Mouse (Mus musculus) cerebellum, adult 2 months (tissue): ENCODE measurements around the gene Cir1. TPM values are rescaled to one million over a fixed set of nuclear protein-coding genes. Genes with fewer than 3 reads are reported as not detected.

Experiments
- DNase-seq, 2 experiments: peaks; one replicate each; pipeline ENCODE4 v3.0.0; 2021
- H3K27ac ChIP-seq: fragments of 200-500 bp; 2 replicates; pipeline ENCODE4 v1.5.1; 2012; ENCODE audit warnings: low read length, control low read depth, inconsistent platforms; ENCODE audit not compliant: insufficient read depth
- H3K27me3 ChIP-seq: fragments of 200-500 bp; 2 replicates; pipeline ENCODE4 v1.6.1; 2012; ENCODE audit warnings: inconsistent platforms, mild to moderate bottlenecking, low read length, moderate library complexity; ENCODE audit not compliant: control insufficient read depth, insufficient read depth
- H3K4me1 ChIP-seq: fragments of 200-500 bp; 2 replicates; pipeline ENCODE4 v1.6.1; 2011; ENCODE audit warnings: low read length; ENCODE audit not compliant: control insufficient read depth, insufficient read depth
- H3K4me3 ChIP-seq: fragments of 200-500 bp; replicated peaks from 2 replicates; pipeline ENCODE3; 2011; ENCODE audit warnings: mild to moderate bottlenecking, low read depth, low read length, control low read depth; ENCODE audit not compliant: insufficient read depth
- CTCF ChIP-seq: fragments of 200-500 bp; IDR thresholded peaks from 2 replicates; pipeline ENCODE4 v1.5.1; 2011; ENCODE audit warnings: low read depth, mild to moderate bottlenecking, control low read depth, low read length, moderate library complexity, borderline replicate concordance; ENCODE audit not compliant: insufficient read depth
- POLR2A ChIP-seq: fragments of 200-500 bp; IDR thresholded peaks from 2 replicates; pipeline ENCODE4 v1.6.1; 2011; ENCODE audit warnings: low read length, control low read depth, borderline replicate concordance; ENCODE audit not compliant: insufficient read depth
- WGBS: fragments of 180-500 bp; shearing (Covaris S2); methylation state at CpG from one replicate; pipeline ENCODE4 v1.1.7; 2018; 5-methylcytosine and 5-hydroxymethylcytosine counted together
- polyA plus RNA-seq: library from polyadenylated mRNA; depleted of rRNA; stranded (reverse); fragments of >200 nt; gene quantifications from 2 replicates; pipeline ENCODE4 v1.2.3, GENCODE M21; 2012

Gene Cir1
- polyA plus RNA-seq, 1 experiment: 29.2 TPM

- WGBS: 76% methylated on average over 9 of the region's 9 CpGs
- Histone ChIP-seq H3K4me1 (peaks cover 7% of the 10 kb centered on the region; the same call in 1 of the 2 replicates), H3K4me3 (no peak overlapping the region), H3K27ac (no peak overlapping the region), H3K27me3 (no peaks in the 10 kb centered on the region)
- DNase-seq: no peak
- TF ChIP-seq CTCF (no peak), POLR2A (no peak)
Measured at GRCm38 (mm10) chr2:73347766-73348165, 35.3 kb upstream of the Cir1 start.

- 47% methylated on average over 6 of the region's 6 CpGs for WGBS
- H3K27ac ChIP-seq: no peak overlapping the region
- no peak for DNase-seq
- no peaks in the 10 kb centered on the region for H3K27me3 ChIP-seq
- TF ChIP-seq CTCF: no peak
- TF ChIP-seq POLR2A: no peak
- no peak overlapping the region for H3K4me3 ChIP-seq
- H3K4me1 ChIP-seq: peaks cover 4% of the 10 kb centered on the region; the same call in 1 of the 2 replicates
Measured at GRCm38 (mm10) chr2:73347136-73347535, 34.6 kb upstream of the Cir1 start.

- TF ChIP-seq CTCF (no peak), POLR2A (no peak)
- 57% methylated on average over 13 of the region's 13 CpGs for WGBS
Measured at GRCm38 (mm10) chr2:73346345-73347086, 34.0 kb upstream of the Cir1 start.

GRCm38 (mm10) chr2:73345204-73345603, 32.7 kb upstream of the Cir1 start:
- 83% methylated on average over 4 of the region's 4 CpGs for WGBS
- H3K27ac ChIP-seq: no peak overlapping the region
- H3K4me1 ChIP-seq: no peaks in the 10 kb centered on the region
- no peak for DNase-seq
- TF ChIP-seq POLR2A (no peak), CTCF (no peak)
- no peak overlapping the region for H3K4me3 ChIP-seq
- no peaks in the 10 kb centered on the region for H3K27me3 ChIP-seq

More at GRCm38 (mm10) chr2:73346345-73347086, 34.0 kb upstream of the Cir1 start:
- Histone ChIP-seq H3K4me3 (no peak overlapping the region), H3K27ac (no peak overlapping the region), H3K27me3 (no peaks in the 10 kb centered on the region), H3K4me1 (no peaks in the 10 kb centered on the region)
- no peak for DNase-seq

GRCm38 (mm10) chr2:73343701-73344100, 31.2 kb upstream of the Cir1 start:
- H3K27ac ChIP-seq: no peak overlapping the region
- 55% methylated on average over 5 of the region's 5 CpGs for WGBS

GRCm38 (mm10) chr2:73338415-73338814, 25.9 kb upstream of the Cir1 start:
- Histone ChIP-seq H3K4me3 (no peak overlapping the region), H3K27me3 (no peaks in the 10 kb centered on the region), H3K27ac (no peak overlapping the region), H3K4me1 (no peaks in the 10 kb centered on the region)
- TF ChIP-seq POLR2A (no peak), CTCF (no peak)
- no peak for DNase-seq
- WGBS: 78% methylated on average over 8 of the region's 8 CpGs

More at GRCm38 (mm10) chr2:73343701-73344100, 31.2 kb upstream of the Cir1 start:
- H3K4me1 ChIP-seq: no peaks in the 10 kb centered on the region
- TF ChIP-seq POLR2A (no peak), CTCF (no peak)
- no peak overlapping the region for H3K4me3 ChIP-seq
- H3K27me3 ChIP-seq: no peaks in the 10 kb centered on the region
- no peak for DNase-seq

- 88% methylated on average over 3 of the region's 3 CpGs for WGBS
- no peak for TF ChIP-seq CTCF
- TF ChIP-seq POLR2A: no peak
- DNase-seq: no peak
Measured at GRCm38 (mm10) chr2:73335949-73336348, 23.4 kb upstream of the Cir1 start.

GRCm38 (mm10) chr2:73325871-73326270, 13.4 kb upstream of the Cir1 start:
- H3K4me3 ChIP-seq: no peak overlapping the region
- TF ChIP-seq CTCF: no peak
- TF ChIP-seq POLR2A: no peak
- peaks cover 2% of the 10 kb centered on the region; the same call in 1 of the 2 replicates for H3K4me1 ChIP-seq
- 57% methylated on average over 5 of the region's 5 CpGs for WGBS
- H3K27ac ChIP-seq: no peak overlapping the region
- H3K27me3 ChIP-seq: no peaks in the 10 kb centered on the region
- DNase-seq: no peak

More at GRCm38 (mm10) chr2:73335949-73336348, 23.4 kb upstream of the Cir1 start:
- H3K4me1 ChIP-seq: no peaks in the 10 kb centered on the region
- H3K4me3 ChIP-seq: no peak overlapping the region
- no peaks in the 10 kb centered on the region for H3K27me3 ChIP-seq
- no peak overlapping the region for H3K27ac ChIP-seq
